Mouse (Mus musculus) adrenal gland, adult (tissue): ENCODE measurements around the gene Hjurp.

ENCODE experiments used
- DNase-seq, 2 experiments: peaks; one replicate each; pipeline ENCODE4 v3.0.0; 2022 to 2023; ENCODE audit warnings: low spot score in 1 of 2; ENCODE audit not compliant: inconsistent age in 2 of 2

Gene Hjurp

DNA sequence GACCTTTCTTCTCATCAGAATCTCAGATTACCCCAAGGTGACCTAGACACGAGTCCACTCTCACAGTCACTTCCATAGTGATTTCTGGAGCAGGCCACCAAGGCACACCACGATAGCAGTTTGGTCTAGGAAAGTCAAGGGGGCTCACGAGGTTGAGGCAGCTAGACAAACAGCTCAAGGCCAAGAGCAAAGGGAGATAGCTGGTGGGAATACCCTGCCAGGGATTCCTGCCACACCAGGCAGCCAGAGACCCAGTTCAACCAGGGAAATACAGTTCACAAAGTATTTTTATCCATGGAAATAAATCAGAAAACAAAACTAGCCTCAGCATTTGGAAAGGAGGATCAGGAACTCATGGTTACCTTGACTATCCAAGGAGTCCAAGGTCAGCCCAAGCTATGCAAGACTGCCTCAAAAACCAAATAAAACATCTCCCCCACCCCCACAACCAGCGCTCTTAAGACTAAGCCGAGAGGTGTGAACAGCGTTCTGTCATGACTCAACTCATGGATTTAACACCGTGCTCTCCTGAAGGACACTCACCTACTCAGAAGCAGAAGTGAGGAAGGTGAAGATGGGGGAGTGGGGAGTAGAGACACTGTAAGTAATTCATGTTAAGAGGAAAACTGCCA, 13.1 kb downstream of the Hjurp start:
- peak; percentile 51 to 83 for DNase-seq

DNA sequence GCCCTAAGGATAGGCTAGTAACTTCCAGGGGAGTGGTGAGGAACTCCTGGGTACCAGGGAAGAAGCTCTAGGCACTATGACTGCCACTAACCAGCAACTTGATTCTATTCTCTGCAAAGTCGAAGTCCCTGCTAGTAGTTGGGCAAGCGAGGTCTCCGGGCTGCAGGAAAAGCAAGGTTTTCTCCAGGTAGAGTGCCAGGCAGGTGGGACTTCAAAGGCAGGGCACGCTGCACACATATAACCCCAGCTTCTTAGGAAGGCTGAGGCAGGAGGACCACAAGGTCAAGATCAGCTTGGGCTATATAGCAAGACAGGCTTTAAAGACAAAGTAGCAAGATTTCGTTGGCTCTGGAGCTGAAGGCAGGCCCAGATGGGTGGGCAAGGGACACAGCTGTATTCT, 13.7 kb downstream of the Hjurp start:
- DNase-seq: peak; percentile 36 to 70

DNA sequence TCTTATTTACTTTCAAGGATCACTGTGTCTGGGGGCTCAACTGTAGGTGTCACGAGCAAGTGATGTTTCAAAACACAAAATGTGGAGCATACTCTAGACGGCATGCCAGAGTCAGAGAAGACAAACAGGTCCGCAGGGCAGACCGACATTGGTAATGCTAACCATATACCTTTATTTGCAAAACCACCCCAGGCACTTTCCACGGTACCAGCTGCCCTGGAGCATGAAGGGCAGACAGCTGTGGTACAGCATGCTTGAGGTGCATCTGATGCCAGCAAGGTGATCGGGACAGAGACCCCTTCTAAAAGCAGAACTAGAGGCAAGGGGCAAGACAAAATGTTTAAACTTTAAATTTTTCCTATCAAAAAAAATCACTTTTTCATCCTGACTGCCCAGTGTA, 14.5 kb downstream of the Hjurp start:
- DNase-seq: no peak

DNA sequence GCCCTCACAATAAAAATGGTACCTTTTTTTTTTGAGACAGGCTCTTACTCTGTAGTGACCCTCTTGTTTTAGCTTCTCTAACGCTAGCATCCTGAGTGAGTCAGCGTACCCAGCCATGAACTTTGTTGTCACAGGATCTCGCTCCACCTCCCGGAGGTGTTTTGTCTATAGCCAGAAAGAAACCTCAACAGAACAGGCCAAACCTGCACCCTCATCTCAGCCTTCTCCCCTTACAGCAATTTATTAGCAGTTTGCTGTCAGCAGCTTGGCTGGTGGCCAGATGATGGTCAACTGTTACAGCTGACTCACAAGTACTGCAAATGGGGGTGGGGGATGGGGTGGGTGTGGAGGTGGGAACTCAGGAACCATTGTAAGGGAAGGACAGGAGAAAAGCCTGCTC, 15.2 kb downstream of the Hjurp start:
- peak; percentile 82 to 92 for DNase-seq

DNA sequence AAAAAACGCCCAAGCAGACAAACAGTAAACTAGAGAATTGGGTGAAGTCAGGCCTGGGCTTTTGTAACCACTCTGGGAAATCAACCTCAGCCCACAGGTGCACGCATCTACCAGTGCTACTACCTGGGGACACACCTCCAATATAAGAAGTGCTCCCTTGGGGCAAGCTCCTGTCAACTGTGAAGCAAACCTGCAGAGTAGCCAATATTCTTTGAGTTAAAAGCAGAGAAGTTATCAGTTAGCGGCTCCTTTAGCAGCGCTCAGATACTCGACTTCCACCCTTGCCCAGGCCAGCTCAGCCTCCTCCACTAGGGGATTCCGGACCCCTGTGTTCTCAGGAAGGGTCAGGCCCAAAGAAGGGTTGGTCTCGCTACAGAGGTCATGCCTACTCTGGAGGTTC, 15.7 kb downstream of the Hjurp start:
- DNase-seq: peak in 1 of 2 experiments; percentile 71

DNA sequence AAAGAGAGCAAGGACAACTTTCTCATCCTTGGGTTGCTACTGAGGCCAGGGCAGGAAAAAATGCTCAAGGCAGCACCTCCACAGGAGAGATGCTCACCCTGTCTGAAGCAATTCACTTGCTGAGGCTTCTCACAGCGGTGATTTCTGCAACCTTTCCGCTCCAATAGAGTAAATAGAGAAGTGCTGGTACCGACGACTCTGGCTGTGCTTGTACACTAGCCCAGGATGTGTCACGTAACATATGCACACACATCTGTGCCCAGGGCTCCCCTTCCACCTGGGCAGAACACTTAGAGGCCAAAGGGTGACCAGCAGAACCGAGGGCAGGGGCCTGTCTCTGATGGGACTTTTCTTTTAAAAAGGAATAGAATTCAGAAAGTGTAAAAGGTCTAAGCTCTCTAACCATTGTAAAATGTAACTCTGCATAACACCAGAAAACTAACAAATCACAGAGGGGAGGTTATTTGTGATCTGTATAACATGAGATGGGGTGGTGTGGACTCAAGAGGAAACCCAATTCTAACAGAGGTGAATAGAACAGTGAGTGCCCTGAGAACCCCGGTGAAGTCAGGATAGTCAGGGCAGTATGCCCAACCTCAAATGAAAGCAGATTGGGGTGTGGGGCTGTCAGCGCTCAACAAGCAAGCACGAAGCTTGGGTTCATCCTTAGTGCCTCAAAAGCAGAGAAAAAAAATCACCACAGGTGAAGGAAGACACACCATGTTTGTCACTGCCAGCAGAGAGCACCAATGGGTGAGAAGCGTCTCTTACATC, 16.6 kb downstream of the Hjurp start:
- DNase-seq: peak in 1 of 2 experiments; percentile 62

DNA sequence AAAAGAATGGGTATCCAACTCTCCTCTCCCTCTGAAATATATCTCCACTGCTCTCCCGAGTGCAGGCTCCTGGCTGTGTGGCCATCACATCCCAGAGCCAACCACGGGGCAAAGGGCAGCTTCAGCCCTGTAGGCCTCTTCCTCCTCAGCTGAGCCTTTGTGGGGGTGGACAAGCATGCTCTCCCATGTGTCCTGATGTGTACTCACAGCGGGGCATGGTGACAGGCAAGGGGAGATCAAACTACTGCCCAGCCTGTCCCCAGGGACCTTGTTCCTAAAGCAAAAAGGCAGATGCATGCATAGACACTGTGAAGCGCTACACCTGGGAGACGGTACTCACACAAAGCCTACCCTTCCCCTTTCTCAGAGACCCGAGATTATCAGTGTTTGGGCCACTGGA, 17.3 kb downstream of the Hjurp start:
- DNase-seq: peak in 1 of 2 experiments; percentile 80

DNA sequence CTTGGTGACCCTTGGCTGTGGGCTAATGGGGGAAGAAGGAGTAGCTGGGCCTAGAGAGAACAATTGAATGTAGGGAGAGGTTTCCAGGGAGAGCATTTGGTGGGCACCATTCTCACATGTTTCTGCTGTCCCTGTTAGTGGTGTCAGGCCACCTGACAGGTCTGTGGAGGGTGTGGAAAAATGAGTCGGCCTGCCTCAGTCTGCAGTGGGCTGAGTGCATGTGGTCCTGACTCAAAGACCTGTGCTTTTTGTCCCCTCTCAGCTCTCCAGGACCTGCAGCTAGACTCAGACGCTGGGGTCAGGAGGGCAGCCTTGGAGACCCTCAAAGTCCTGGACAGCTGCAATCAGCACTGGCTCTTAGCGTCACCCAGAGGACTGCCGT, 17.8 kb downstream of the Hjurp start:
- no peak for DNase-seq

DNA sequence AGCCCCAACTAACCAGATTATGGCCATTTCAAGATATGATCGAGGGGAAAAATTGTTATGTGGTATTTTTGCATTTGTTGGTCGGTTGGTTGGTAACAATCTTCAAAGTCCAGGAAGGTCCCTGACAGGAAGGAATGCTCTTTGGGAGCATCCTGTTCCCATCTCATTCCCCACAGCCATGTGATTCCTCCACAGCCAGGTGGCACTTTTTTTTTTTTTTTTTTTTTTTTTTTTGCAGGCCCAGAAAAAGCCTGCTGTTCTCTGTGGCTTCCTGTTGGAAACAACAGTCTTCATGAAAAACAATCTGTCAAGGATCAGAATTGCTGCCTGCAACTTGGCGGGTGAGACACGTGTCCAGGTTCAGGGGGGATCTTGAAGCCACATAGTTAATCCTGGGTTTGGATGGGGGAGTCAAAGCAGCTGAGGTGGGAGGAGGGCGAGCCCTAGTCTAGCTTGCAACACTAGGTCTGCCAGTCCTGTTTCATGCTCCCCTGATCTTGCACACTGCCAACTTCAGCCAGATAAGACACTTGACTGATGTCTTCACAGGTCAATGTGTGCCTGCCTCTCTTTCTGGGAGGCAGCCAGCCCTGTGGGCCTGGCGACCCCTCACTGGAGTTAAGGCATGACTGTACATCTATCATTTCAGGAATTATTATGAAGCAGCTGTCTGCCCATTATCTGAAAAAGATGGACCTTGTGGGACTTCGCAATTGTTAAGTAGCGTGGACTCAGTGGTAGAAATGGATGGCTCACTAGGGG, 18.4 kb downstream of the Hjurp start:
- DNase-seq: peak; percentile 55 to 83

DNA sequence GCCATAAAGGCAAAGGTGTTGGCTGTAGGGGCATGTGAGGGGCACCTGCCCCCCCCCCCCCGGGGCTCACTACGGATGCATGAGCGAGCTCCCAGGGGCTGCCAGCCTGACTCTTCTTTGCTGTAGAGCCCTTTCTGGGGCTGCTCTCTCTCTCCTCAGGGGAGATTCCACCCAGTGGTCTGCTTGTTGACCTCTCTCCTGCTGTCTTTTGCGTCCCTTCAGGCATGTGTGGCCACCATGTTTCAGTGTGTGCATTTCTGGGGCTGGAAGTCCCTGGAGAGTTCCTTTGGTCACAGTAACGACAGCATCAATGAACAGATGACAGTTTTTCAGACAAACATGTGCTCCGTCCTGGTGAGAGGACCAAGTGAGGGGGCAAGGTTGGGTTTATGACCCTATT, 19.1 kb downstream of the Hjurp start:
- peak in 1 of 2 experiments; percentile 54 for DNase-seq

DNA sequence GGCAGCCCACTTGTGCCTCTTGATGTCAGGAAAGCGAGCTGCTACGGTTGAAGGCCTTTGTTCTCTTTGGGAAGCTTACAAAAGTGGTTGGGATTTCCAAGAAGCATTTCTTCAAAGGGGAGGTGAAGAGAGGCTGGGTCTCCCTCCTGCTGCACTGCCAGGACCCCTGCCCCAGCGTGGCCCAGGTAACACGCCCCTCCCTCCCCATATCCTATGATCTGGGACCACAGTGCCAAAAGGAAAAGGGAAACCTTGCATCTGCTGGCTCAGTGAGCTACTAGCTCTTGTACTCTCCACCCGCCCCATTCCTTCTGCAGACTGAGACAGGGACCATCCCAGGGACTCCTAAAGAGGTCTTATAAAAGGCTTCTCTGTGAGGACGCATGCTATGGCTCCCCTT, 19.8 kb downstream of the Hjurp start:
- peak in 1 of 2 experiments; percentile 60 for DNase-seq

DNA sequence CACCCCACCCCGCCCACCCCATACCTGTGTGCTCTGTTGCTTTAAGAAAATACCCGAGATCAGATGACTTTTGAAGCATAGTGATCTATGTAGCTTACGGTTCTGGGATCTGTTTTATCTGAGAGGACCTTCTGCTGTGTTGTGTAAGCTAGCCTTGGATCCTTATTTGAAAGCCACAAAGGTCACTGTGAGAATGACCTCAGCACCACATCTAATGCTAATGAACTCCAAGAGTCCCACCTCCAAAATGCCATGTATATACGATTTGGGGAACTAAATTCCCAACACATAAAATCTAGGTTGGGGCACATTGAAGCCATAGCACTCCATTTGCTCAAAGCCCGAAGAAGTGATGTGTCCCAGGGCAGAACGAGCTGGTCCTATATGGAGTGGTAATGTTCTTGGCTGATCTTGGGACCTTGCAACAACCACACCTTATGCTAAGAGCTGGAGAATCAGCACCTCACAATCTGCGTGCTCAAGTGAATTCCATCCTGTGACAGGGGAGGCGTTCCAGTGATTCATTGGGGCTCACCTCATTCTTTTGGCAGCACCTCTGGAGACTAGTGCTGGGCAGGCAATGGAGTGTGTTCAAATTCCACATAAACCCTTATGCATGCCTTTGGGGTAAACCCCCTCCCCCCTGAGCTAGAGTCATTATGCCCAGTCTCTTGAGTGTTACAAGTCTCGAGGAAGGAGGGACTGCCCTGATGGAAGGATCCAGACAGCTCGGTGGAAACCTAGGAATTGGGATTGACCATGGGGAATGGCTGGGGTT, 20.4 kb downstream of the Hjurp start:
- peak in 1 of 2 experiments; percentile 72 for DNase-seq

DNA sequence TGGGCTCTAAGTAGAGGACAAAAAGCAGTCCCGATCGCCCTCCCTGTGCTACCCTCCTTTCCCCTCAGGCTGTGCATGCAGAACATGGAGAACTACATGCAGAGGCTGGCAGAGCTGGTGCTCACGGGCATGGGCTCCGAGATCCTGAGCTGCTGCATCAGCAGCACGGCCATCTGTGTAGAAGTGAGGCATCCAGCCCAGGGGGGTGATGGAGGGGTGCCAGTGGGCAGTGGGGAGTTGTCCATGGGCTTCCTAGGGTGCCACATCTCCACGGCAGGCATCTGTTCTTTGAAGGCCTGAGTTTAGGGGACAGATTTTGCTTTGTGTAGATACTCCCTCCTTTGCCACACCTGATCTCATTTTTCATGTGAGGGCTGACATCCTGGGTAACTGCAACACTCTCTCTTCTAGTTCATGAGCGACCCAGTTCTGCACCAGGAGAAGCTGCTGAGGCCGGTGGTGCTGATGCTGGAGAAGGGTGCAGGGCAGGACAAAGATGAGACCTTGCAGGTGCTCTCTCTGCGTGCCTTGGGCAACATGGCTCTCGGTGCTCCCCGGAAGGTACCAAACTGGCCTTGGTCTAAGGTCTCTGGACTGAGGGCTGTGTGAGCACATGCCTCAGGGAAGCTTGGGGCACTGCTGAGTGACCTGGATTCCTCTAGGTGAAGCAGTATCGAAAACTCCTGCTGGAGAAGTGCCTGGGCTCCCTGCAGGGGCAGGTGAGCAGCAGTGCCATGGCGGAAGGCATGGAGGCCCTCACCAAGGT, 21.3 kb downstream of the Hjurp start:
- DNase-seq: no peak

DNA sequence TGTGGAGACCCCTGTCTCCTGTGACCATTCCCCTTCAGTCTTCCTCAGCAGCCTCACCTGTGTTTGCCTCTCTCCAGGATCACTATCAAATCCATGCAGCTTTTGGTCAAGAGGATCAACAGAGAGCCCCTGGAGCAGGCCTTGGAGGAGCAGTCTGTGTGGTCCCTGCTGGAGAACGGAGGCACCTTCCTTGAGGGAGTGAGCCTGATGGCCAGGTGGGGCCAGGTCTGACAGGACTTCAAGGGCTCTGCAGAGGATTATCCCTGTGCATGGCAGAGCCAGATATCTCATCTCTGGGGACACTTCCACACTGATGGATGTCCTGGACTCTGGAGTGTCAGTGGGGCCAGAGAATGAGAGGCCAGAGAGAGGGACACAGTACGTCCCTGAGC, 22.0 kb downstream of the Hjurp start:
- no peak for DNase-seq

DNA sequence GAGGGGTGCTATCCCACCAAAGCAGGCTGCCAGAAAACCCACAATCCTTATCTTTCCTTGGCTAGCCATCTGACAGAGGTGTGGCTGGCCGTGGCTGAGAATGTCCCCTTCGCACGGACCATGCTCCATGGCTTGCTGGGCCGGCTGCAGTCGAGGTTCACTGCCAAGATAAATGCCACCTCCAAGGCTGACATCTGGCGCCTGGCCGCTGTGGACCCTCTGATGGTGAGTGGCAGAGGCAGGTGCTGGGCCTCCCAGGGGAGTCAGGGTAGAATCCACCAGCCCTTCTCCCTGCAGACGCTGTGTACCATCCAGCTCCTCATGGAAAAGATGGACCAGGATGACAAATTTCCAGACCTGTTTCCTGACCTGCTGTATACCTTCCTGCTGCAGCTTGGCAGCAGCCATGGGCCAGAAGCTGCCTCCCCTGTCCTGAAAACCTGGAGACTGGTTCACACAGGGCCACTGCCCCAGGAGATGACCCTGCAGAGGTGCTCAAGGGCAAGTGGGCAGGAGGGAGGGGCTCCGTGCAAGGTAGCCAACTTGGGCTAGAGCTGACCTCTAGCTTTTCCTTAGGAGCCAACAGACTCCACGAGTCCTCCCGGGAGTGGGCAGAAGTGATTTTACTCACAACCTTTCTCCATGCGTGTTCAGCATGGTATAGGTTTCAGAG, 22.5 kb downstream of the Hjurp start:
- peak in 1 of 2 experiments; percentile 31 for DNase-seq

DNA sequence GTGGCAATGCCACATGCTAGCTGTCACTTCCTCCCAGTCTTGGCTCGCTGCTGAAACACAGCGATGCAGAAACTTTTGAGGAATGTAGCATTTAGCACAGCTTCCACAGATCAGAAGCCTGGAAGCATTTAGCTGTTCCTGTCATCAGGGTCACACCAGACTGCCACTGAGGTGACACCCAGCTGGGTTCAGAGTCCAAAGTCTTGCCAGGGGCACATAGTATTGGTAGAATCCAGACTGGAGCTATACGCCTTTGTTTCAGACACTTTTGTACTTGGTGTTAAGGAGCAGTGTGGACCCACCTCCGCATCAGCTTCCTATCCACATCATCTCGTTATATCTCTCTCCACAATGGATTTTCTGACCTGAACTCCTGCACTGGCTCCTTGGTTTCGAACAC, 23.9 kb downstream of the Hjurp start:
- DNase-seq: no peak

DNA sequence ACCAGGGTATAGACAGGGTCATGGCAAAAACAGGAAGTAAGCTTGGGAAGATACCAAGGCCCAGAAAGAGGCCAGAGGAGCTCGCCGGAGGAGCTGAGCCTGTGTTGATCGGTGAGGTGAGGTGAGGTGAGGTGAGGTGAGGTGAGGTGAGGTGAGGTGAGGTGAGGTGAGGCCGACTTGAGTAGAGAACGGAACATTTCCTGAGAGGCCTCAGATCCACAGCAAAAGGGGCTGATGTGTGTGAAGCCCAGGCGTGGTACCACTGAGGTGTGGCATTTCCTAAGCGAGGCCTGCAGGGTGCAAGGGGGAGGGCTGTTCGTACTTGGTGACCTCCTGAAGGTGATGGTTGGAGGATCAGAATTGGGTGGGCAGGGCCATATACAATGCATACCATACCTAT, 24.3 kb downstream of the Hjurp start:
- no peak for DNase-seq

DNA sequence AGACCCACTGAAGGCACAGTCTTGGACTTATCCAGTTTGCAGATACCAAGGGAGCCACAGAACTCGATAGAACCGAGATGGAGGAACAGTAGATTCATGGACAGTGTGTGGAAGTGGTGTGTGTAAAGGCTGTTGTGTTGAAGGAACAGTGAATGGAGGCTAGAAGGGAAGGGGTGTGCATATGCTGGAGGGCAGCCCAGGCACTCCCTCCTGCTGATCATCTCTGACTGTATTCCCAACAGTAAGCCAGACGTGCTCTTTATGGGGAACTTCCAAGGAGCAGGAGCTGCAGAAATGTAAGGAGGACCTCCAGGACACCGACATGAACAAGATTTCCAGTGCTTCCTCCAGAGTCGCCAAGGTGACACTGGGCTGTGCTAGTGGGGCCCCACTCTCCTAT, 27.4 kb downstream of the Hjurp start:
- no peak for DNase-seq

DNA sequence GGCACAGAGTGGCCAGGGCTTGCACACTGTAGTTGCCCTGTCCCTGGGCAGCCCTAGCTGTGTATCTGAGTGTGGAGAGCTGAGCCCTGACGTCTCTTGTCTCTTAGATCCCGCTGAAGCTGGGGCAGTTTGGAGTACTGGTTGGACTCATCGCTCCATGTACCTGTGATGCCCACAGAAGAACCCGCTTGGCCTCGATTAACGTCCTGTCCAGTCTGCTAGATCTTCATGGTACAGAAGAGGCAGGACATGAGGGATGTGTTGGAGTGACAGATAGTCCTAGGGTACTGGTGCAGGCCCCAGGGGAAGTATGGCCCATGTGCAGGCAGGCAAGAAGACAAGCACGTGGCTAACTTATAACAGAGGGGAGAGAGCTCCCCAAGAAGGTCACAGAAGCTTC, 27.8 kb downstream of the Hjurp start:
- DNase-seq: no peak

DNA sequence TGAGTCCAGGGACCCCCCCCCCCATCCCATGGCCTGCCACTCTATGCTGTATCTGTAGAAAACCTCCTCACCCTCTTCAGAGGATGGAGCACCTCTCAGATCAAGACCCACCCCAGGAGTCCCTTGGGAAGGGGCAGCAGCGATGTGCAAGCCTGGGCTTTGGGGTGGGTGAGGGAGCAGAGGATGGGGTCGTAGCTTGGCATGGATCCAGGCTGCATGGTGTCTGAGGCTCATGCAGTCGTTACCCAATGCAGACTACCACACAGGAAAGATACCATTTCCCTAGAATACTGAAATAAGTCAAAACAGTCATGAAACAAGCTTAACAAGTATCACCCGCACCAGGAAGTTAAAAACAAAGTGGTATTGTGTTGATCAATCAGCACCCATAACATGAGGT, 28.8 kb downstream of the Hjurp start:
- DNase-seq: no peak
